Mouse (Mus musculus) limb, embryonic 10.5 days (tissue): Measurements from ENCODE around the gene Ppard. TPM values are rescaled to one million over a fixed set of nuclear protein-coding genes. Genes with fewer than 3 reads are reported as not detected.

ENCODE experiments used
- DNase-seq: peaks from one replicate; pipeline ENCODE4 v3.0.0-alpha.2; 2017; ENCODE audit warnings: low spot score
- H3K27ac ChIP-seq: fragments of 300-500 bp; sonication (generic); 2 replicates; pipeline ENCODE4 v1.5.1; 2016; ENCODE audit warnings: mild to moderate bottlenecking
- H3K27me3 ChIP-seq: fragments of 300-500 bp; sonication (generic); 2 replicates; pipeline ENCODE4 v1.6.1; 2016; ENCODE audit warnings: low read depth, mild to moderate bottlenecking; ENCODE audit not compliant: poor library complexity, severe bottlenecking
- H3K36me3 ChIP-seq: fragments of 300-500 bp; sonication (generic); 2 replicates; pipeline ENCODE4 v1.6.1; 2016; ENCODE audit warnings: mild to moderate bottlenecking, moderate library complexity
- H3K4me1 ChIP-seq: fragments of 300-500 bp; sonication (generic); 2 replicates; pipeline ENCODE4 v1.6.1; 2016
- H3K4me3 ChIP-seq: fragments of 300-500 bp; sonication (generic); 2 replicates; pipeline ENCODE4 v1.5.1; 2016; ENCODE audit warnings: mild to moderate bottlenecking, moderate library complexity
- H3K9me3 ChIP-seq: fragments of 300-500 bp; sonication (generic); replicated peaks from 2 replicates; pipeline ENCODE4 v1.6.1; 2016; ENCODE audit warnings: mild to moderate bottlenecking
- WGBS: fragments of 180-500 bp; shearing (Covaris S2); methylation state at CpG from one replicate; pipeline ENCODE4 v1.1.7; 2016; 5-methylcytosine and 5-hydroxymethylcytosine counted together
- polyA plus RNA-seq: library from polyadenylated mRNA; unstranded; fragments of >200 nt; fragmentation: Nextera tagmentation; extraction: Ambion mirVana; gene quantifications from 2 replicates; pipeline ENCODE4 v1.2.1, GENCODE M21; 2016

The Ppard gene
- polyA plus RNA-seq, 1 experiment from 2014 or later, result 1.9 TPM

GRCm38 (mm10) chr17:28300323-28300722 is 67.8 kb downstream of the Ppard start:
- whole genome bisulfite sequencing, result 32% methylated on average over 9 of the region's 9 CpGs
- Histone ChIP-seq H3K36me3 (peaks cover 28% of the 10 kb centered on the region), H3K4me3 (no peak overlapping the region)

DNA sequence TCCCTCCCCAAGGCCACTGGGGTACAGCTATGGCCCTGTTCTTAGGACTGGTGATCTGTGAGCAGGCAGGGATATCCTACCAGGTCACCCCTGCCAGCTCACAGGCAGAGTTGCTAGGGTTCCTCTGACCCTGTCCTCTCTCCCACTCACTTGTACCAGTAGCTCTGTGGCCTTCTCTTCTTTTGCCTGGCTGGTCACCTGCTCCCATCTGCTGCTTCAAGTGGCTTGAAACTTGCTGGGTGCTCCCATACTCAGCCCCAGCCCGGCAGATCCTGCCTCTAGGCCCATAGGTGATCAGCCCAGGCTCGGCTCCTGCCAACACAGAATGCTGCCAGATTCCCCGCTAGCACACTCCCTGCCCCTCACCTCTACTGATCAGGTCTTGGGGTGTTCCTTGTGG is 68.3 kb downstream of the Ppard start:
- Histone ChIP-seq H3K27ac (peak overlapping the region; percentile 84), H3K36me3 (peaks cover 28% of the 10 kb centered on the region), H3K4me3 (no peak overlapping the region), H3K27me3 (no peaks in the 10 kb centered on the region), H3K4me1 (peaks cover 33% of the 10 kb centered on the region), H3K9me3 (no peaks in the 10 kb centered on the region)
- no peak for DNase-seq
- 73% methylated on average over 3 of the region's 3 CpGs for WGBS

More at GRCm38 (mm10) chr17:28300323-28300722, 67.8 kb downstream of the Ppard start:
- H3K27ac ChIP-seq, result peak overlapping the region; percentile 84
- no peaks in the 10 kb centered on the region for H3K27me3 ChIP-seq
- peaks cover 33% of the 10 kb centered on the region for H3K4me1 ChIP-seq
- no peaks in the 10 kb centered on the region for H3K9me3 ChIP-seq
- DNase-seq, result no peak

DNA sequence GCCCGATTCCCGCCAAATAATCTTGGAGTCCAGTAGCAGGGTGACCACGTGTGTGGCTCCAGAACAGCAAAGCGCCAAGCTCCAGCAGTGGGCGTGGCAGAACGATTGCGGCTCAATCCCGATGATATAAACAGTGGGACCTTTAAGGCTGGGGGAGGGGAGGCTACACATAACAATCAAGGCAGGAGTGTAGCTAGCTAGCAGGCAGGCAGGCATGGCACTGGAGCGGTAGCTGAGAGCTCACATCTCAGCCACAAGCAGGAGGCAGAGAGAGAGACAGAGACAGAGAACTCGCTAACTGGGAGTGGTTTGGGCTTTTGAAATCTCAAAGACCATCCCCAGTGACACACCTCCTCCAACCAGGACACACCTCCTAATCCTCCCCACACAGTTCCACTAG is 72.7 kb downstream of the Ppard start:
- no peak for DNase-seq
- WGBS, result 52% methylated on average over 10 of the region's 10 CpGs
- Histone ChIP-seq H3K9me3 (no peaks in the 10 kb centered on the region), H3K4me1 (peaks cover 34% of the 10 kb centered on the region), H3K27ac (no peak overlapping the region), H3K36me3 (0 out of 2 replicates have a peak, but pooled peaks cover 4% of the 10 kb centered on the region), H3K4me3 (no peak overlapping the region), H3K27me3 (no peaks in the 10 kb centered on the region)

GRCm38 (mm10) chr17:28308297-28309195 is 76.0 kb downstream of the Ppard start:
- Histone ChIP-seq H3K36me3 (no peaks in the 10 kb centered on the region), H3K4me1 (peaks cover 31% of the 10 kb centered on the region), H3K27ac (peak overlapping the region; percentile 71), H3K9me3 (no peaks in the 10 kb centered on the region), H3K4me3 (peak overlapping the region; percentile 20; the same call in 1 of the 2 replicates), H3K27me3 (no peaks in the 10 kb centered on the region)
- DNase-seq, result peak; percentile 92
- WGBS, result 23% methylated on average over 18 of the region's 18 CpGs

- Histone ChIP-seq H3K4me3 (no peak overlapping the region), H3K36me3 (peaks cover 7% of the 10 kb centered on the region), H3K27ac (no peak overlapping the region), H3K27me3 (no peaks in the 10 kb centered on the region), H3K9me3 (no peaks in the 10 kb centered on the region), H3K4me1 (peaks cover 43% of the 10 kb centered on the region)
- 84% methylated on average over 3 of the region's 3 CpGs for WGBS
- no peak for DNase-seq
Measured at GRCm38 (mm10) chr17:28310831-28311230, 78.3 kb downstream of the Ppard start.

- H3K27me3 ChIP-seq, result no peaks in the 10 kb centered on the region
- 70% methylated on average over 5 of the region's 5 CpGs for WGBS
- no peak overlapping the region for H3K27ac ChIP-seq
- no peak overlapping the region for H3K4me3 ChIP-seq
- H3K4me1 ChIP-seq, result peaks cover 48% of the 10 kb centered on the region
- no peak for DNase-seq
- H3K36me3 ChIP-seq, result peaks cover 14% of the 10 kb centered on the region
- no peaks in the 10 kb centered on the region for H3K9me3 ChIP-seq
Measured at GRCm38 (mm10) chr17:28311366-28312132, 79.0 kb downstream of the Ppard start.

- Histone ChIP-seq H3K27me3 (no peaks in the 10 kb centered on the region), H3K4me3 (peak overlapping the region; percentile 91), H3K27ac (peak overlapping the region; percentile 95), H3K9me3 (no peaks in the 10 kb centered on the region), H3K4me1 (peaks cover 52% of the 10 kb centered on the region), H3K36me3 (peaks cover 24% of the 10 kb centered on the region)
- DNase-seq, result no peak
- 25% methylated on average over 17 of the region's 17 CpGs for WGBS
Measured at GRCm38 (mm10) chr17:28312232-28313211, 80.0 kb downstream of the Ppard start.

- under 1% methylated on average over 69 of the region's 69 CpGs for WGBS
- DNase-seq, result peak; percentile 99
- H3K9me3 ChIP-seq, result no peaks in the 10 kb centered on the region
- H3K27ac ChIP-seq, result peak within 1 kb of the TSS; percentile 95
- peaks cover 32% of the 10 kb centered on the region for H3K36me3 ChIP-seq
- no peaks in the 10 kb centered on the region for H3K27me3 ChIP-seq
- H3K4me3 ChIP-seq, result peak within 1 kb of the TSS; percentile 91
- peaks cover 45% of the 10 kb centered on the region for H3K4me1 ChIP-seq
Measured at GRCm38 (mm10) chr17:28313212-28313879, 80.8 kb downstream of the Ppard start, which contains the start of gene Fance. TSS of gene Fance (plus strand) at chr17:28313519.

GRCm38 (mm10) chr17:28313880-28314225 is 81.4 kb downstream of the Ppard start:
- no peak for DNase-seq
- WGBS, result 2% methylated on average over 11 of the region's 11 CpGs
- no peaks in the 10 kb centered on the region for H3K27me3 ChIP-seq

DNA sequence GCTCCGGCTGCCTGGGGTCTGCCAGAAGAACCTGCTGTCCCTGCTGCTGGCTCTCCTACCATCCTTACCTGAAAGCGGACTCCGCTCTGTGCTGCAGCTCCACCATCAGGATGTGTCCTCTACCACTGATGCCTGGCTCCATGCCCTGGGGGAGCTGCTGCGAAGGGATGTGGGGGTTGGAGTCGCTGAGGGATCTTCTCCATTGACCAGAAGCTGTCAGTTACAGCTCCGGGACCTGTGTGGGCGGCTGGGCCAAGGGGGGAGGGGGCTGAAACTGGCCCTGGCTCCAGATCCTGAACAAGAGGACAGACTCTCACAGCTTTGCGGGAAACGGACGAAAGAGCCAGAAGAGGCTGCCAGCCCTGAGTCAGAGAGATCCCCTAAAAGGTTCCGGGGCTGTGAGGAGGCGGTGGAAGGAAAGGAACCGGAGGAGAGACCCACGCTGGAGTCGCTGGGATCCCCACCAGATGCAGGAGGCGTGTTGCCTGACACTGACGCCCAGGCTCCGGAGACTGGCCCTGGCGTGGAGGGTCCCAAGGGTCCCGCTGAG is 83.2 kb downstream of the Ppard start:
- Histone ChIP-seq H3K36me3 (peaks cover 52% of the 10 kb centered on the region), H3K27ac (no peak overlapping the region), H3K27me3 (no peaks in the 10 kb centered on the region), H3K9me3 (no peaks in the 10 kb centered on the region), H3K4me1 (peaks cover 41% of the 10 kb centered on the region), H3K4me3 (no peak overlapping the region)
- no peak for DNase-seq
- 88% methylated on average over 20 of the region's 20 CpGs for WGBS

More at GRCm38 (mm10) chr17:28313880-28314225, 81.4 kb downstream of the Ppard start:
- H3K4me1 ChIP-seq, result peaks cover 41% of the 10 kb centered on the region
- peak overlapping the region; percentile 95 for H3K27ac ChIP-seq
- no peaks in the 10 kb centered on the region for H3K9me3 ChIP-seq
- peak overlapping the region; percentile 91 for H3K4me3 ChIP-seq
- peaks cover 37% of the 10 kb centered on the region for H3K36me3 ChIP-seq

DNA sequence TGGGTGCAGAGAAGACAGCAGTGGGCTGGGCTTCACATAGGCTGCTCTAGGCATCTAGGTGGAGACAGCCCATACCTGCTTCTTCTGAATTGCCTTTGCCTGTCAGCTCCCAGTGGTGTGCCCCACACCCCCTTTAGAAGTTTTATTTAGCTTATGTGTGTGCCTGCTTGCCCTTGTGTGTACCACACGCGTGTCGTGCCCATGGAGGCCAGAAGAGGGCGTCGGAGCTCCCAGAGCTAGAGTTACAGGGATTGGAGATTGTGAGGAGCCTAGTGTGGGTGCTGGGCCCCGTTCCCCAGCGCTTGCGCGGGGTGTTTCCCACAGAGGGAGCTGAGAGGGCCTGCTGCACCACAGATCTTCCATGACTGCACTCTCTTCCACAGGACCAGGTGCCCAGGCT is 84.0 kb downstream of the Ppard start:
- no peak for DNase-seq
- Histone ChIP-seq H3K36me3 (peaks cover 59% of the 10 kb centered on the region), H3K27me3 (no peaks in the 10 kb centered on the region), H3K4me1 (peaks cover 41% of the 10 kb centered on the region), H3K27ac (no peak overlapping the region), H3K9me3 (no peaks in the 10 kb centered on the region), H3K4me3 (no peak overlapping the region)
- WGBS, result 92% methylated on average over 9 of the region's 9 CpGs
